Mouse (Mus musculus) retina, embryonic 14.5 days (tissue): ENCODE results near the gene Pou5f2.

Experiments
- DNase-seq: peaks from one replicate; pipeline ENCODE4 v3.0.0-alpha.2; 2015; ENCODE audit warnings: low spot score

Pou5f2 gene

GRCm38 (mm10) chr13:78024683-78025294, at the start of gene Pou5f2:
Gene Pou5f2, plus strand, starts transcription at chr13:78024902.
- peak; percentile 20 for DNase-seq

GRCm38 (mm10) chr13:77976248-77976647, 48.5 kb upstream of the Pou5f2 start:
- DNase-seq: no peak

GRCm38 (mm10) chr13:77977121-77977520, 47.6 kb upstream of the Pou5f2 start:
- DNase-seq: no peak

GRCm38 (mm10) chr13:77982105-77982851, 42.4 kb upstream of the Pou5f2 start:
- DNase-seq: peak; percentile 80

- no peak for DNase-seq
These were observed 41.9 kb upstream of the Pou5f2 start for GRCm38 (mm10) chr13:77982852-77983202.

- DNase-seq: no peak
These were observed 33.4 kb upstream of the Pou5f2 start for GRCm38 (mm10) chr13:77991189-77991886.

- no peak for DNase-seq
These were observed 20.1 kb upstream of the Pou5f2 start for GRCm38 (mm10) chr13:78004649-78005048.

- no peak for DNase-seq
These were observed 19.4 kb upstream of the Pou5f2 start for GRCm38 (mm10) chr13:78005344-78005743.

- no peak for DNase-seq
These were observed 14.5 kb upstream of the Pou5f2 start for GRCm38 (mm10) chr13:78010176-78010575.

- DNase-seq: no peak
These were observed 8.1 kb downstream of the Pou5f2 start for GRCm38 (mm10) chr13:78032821-78033220.

GRCm38 (mm10) chr13:78037203-78037602, 12.5 kb downstream of the Pou5f2 start:
- DNase-seq: no peak

GRCm38 (mm10) chr13:78043203-78043602, 18.5 kb downstream of the Pou5f2 start:
- peak; percentile 26 for DNase-seq

- no peak for DNase-seq
These were observed 20.4 kb downstream of the Pou5f2 start for GRCm38 (mm10) chr13:78045116-78045515.
